Mouse (Mus musculus) hindbrain, embryonic 14.5 days (tissue): ENCODE data around the gene Gyg. TPM values are rescaled to one million over a fixed set of nuclear protein-coding genes. Genes with fewer than 3 reads are reported as not detected.

Experiments
- ATAC-seq: fragments of 200-750 bp; cut with Nextera tagmentation; 2 replicates; pipeline ENCODE4 v1.8.0; 2017; ENCODE audit warnings: moderate number of reproducible peaks, mild to moderate bottlenecking, moderate TSS enrichment, moderate library complexity; ENCODE audit not compliant: low FRiP score
- DNase-seq: peaks from one replicate; pipeline ENCODE4 v3.0.0-alpha.2; 2015; ENCODE audit warnings: low spot score
- H3K27ac ChIP-seq: fragments of 300-500 bp; sonication (generic); 2 replicates; pipeline ENCODE4 v1.5.1; 2014; ENCODE audit warnings: mild to moderate bottlenecking, moderate library complexity
- H3K27me3 ChIP-seq: fragments of 300-500 bp; sonication (generic); 2 replicates; pipeline ENCODE4 v1.6.1; 2014; ENCODE audit warnings: mild to moderate bottlenecking, low read length, mixed read lengths; ENCODE audit not compliant: control insufficient read depth, insufficient read depth
- H3K36me3 ChIP-seq: fragments of 300-500 bp; sonication (generic); replicated peaks from 2 replicates; pipeline ENCODE4 v1.6.1; 2014; ENCODE audit not compliant: control insufficient read depth, insufficient read depth
- H3K4me1 ChIP-seq: fragments of 300-500 bp; sonication (generic); replicated peaks from 2 replicates; pipeline ENCODE4 v1.6.1; 2014; ENCODE audit warnings: antibody characterized with exemption, low read length, mixed read lengths; ENCODE audit not compliant: control insufficient read depth, insufficient read depth
- H3K4me2 ChIP-seq: fragments of 300-500 bp; sonication (generic); replicated peaks from 2 replicates; pipeline ENCODE4 v1.6.1; 2014; ENCODE audit warnings: mild to moderate bottlenecking, moderate library complexity
- H3K4me3 ChIP-seq: fragments of 300-500 bp; sonication (generic); replicated peaks from 2 replicates; pipeline ENCODE4 v1.5.1; 2014; ENCODE audit warnings: mild to moderate bottlenecking, low read length
- H3K9ac ChIP-seq: fragments of 300-500 bp; sonication (generic); 2 replicates; pipeline ENCODE4 v1.6.1; 2014
- H3K9me3 ChIP-seq: fragments of 300-500 bp; sonication (generic); 2 replicates; pipeline ENCODE4 v1.6.1; 2016; ENCODE audit warnings: low read length; ENCODE audit not compliant: control insufficient read depth
- WGBS: fragments of 180-500 bp; shearing (Covaris S2); extraction: QIAGEN DNeasy Blood & Tissue Kit; methylation state at CpG from one replicate; pipeline ENCODE4 v1.1.7; 2014; 5-methylcytosine and 5-hydroxymethylcytosine counted together
- polyA plus RNA-seq: library from polyadenylated mRNA; unstranded; fragments of >200 nt; fragmentation: Nextera tagmentation; extraction: Ambion mirVana; gene quantifications from 2 replicates; pipeline ENCODE4 v1.2.1, GENCODE M21; 2014

Gene Gyg
- polyA plus RNA-seq, 1 experiment from 2014 or later, result 64.9 TPM

DNA sequence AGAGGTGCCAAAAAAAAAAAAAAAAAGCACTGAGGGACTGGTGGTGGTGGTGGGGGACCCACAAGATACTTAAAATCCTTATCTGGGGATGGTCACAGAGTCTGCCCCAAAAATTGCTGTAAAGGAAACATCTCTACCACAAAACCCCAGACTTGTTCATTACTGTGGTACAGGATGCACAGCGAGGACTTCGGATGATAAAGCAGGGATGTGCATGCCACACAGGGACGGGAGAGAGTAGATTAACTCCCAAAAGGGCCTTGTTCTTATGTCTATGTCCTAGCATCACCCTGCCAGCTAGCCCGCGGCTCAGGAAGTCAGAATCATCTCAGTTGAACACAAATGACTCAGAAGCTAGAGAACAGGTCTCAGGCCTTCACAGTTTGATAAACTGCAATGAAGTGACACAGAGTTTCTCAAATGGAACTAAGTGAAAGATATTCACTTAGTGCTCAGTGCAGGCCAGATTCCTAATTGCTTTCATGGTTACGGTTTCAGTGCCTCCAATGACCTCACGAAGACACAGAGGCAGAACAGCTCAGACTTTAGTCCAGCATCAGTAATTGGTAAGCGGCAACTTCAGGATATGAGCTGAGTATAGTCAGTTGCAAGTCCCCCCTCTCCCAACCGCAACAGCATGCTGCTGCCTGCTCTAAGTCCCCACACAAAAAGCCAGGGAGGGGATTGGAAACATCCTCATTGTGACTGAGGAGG lies 18.1 kb downstream of the Gyg start:
- Histone ChIP-seq H3K4me3 (no peak overlapping the region), H3K27me3 (no peaks in the 10 kb centered on the region), H3K9me3 (no peaks in the 10 kb centered on the region), H3K27ac (no peak overlapping the region), H3K4me2 (no peak overlapping the region), H3K9ac (no peak overlapping the region), H3K36me3 (no peaks in the 10 kb centered on the region), H3K4me1 (no peaks in the 10 kb centered on the region)
- DNase-seq (no peak), ATAC-seq (no peak)
- WGBS, result 90% methylated on average over 9 of the region's 9 CpGs

DNA sequence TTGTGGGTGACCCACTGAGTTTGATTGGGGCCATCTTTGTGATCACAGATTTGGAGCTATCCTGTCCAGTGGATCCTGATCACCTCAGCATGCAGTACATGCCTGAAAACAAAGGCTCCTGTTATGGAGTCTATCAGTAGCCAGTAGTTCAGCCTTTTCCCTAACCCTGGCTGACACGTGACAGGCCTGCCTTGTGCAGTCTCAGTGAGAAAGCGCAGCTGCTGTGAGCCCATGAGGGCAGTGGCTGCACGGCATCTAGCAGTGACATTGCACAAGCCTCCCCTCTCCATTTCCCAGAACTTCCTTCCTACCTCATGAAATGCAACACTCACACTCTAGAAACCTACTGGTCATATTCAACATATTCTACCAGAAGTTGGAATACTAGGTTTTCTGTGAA lies 20.6 kb downstream of the Gyg start:
- 84% methylated on average over 3 of the region's 3 CpGs for WGBS
- Histone ChIP-seq H3K4me2 (no peak overlapping the region), H3K9me3 (no peaks in the 10 kb centered on the region), H3K4me3 (no peak overlapping the region), H3K36me3 (no peaks in the 10 kb centered on the region), H3K27me3 (no peaks in the 10 kb centered on the region), H3K9ac (no peak overlapping the region), H3K27ac (no peak overlapping the region), H3K4me1 (no peaks in the 10 kb centered on the region)
- no peak for ATAC-seq
- no peak for DNase-seq

DNA sequence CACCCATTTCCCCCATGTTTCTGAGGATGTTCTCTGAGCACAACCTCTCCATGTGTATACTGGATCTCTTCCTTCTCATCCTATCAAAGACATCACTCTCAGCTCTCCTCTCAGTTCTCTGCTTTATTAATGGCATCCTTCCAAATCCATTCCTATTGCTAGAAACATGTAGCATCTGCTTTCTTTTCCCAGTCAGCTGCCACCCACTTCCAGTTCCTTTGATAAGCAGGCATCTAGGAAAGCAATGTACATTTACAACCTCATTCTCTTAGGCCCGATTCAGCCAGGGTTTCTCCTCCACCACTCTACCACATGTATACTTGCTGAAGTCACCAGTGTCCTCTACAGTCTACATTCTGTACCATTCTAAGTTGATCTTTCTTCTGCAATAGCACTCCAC lies 21.4 kb downstream of the Gyg start:
- Histone ChIP-seq H3K9ac (no peak overlapping the region), H3K4me1 (no peaks in the 10 kb centered on the region), H3K27me3 (no peaks in the 10 kb centered on the region), H3K4me3 (no peak overlapping the region), H3K36me3 (no peaks in the 10 kb centered on the region), H3K27ac (no peak overlapping the region), H3K4me2 (no peak overlapping the region), H3K9me3 (no peaks in the 10 kb centered on the region)
- no peak for DNase-seq
- 92% methylated on average over 1 of the region's 1 CpGs for WGBS
- no peak for ATAC-seq

DNA sequence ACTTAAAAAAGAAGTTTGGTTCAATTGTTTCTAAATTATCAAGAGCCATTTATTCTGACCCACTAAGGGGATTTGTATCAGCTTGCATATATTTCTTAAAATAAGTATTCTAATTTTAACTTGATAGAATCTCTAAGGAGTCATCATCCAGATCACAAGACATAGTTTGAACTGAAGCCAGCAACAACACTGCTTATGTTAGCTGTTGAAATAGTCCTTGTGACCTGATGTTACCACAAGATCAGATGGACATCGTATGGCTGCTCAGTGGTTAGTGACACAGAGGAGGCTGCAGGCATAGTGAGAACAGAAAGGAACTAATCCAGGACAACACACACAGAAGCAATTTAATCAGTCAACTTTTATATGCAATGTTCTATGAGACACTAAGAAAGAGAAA lies 22.4 kb downstream of the Gyg start:
- ATAC-seq (no peak), DNase-seq (no peak)
- WGBS, result 98% methylated on average over 1 of the region's 1 CpGs
- Histone ChIP-seq H3K4me1 (no peaks in the 10 kb centered on the region), H3K4me2 (no peak overlapping the region), H3K9ac (no peak overlapping the region), H3K27ac (no peak overlapping the region), H3K36me3 (no peaks in the 10 kb centered on the region), H3K4me3 (no peak overlapping the region), H3K27me3 (no peaks in the 10 kb centered on the region), H3K9me3 (no peaks in the 10 kb centered on the region)

DNA sequence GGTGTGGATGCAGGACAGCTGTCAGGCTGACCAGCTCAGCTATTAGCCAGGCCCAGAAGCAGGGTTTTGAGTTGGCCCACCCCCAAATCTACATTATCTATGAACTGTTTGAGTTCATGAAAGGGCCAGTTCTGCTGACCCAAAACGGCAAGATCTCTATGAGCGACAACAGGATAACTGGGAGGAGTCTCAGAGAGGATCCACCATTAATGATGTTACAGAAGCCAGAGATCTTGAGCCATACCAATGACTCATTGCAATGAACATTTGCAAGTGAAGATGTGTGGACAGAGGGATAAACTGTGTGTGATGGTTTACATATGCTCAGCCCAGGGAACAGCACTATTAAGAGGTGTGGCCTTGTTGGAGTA lies 23.8 kb downstream of the Gyg start:
- H3K36me3 ChIP-seq, result no peaks in the 10 kb centered on the region
- no peak for DNase-seq
- H3K4me2 ChIP-seq, result no peak overlapping the region
- H3K9me3 ChIP-seq, result no peaks in the 10 kb centered on the region
- H3K4me1 ChIP-seq, result no peaks in the 10 kb centered on the region
- H3K9ac ChIP-seq, result no peak overlapping the region
- no peak overlapping the region for H3K27ac ChIP-seq
- no peaks in the 10 kb centered on the region for H3K27me3 ChIP-seq
- ATAC-seq, result no peak
- 98% methylated on average over 2 of the region's 2 CpGs for WGBS
- no peak overlapping the region for H3K4me3 ChIP-seq

DNA sequence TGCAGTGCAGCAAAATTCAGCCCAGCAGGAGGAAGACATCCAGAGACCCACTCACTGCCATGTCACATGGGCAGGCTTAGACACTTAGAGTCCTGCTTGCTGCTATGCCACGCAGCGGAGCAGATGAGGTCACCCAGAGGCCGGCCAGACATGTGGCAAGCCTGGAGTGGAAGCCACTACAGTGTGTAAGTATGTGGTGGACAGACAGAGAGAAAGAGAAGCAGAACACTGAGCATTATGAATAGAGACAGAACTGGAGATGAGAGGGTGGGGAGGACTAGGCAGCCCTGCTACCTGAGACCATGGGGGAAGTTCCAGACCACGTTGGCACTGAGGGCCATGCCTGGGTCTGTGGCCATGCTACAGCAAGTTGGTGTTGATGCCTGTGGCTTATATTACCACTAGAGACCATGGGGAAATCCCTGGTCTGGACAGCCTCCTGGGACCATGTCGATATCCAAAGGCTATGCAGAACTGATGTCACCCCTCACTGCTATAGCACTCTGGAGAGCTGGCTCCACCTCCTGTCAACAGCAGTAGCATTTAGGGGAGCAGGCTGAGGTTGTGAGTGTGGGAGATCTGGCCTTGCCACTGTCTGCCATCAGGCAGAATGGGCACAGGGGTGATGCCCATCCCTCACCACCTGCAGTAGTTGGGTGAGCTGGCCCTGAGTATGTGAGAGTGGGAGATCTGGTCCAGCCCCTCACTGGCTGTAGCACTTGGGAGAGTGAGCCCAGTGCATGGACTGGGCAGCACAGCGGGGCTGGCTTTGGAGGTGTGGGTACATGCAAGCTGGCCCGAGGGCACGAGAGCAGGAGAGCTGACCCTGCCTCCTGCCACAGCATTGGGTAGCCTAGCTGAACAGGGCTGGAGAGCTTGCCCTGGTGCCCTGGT lies 24.4 kb downstream of the Gyg start:
- 88% methylated on average over 8 of the region's 8 CpGs for WGBS
- Histone ChIP-seq H3K27ac (no peak overlapping the region), H3K27me3 (no peaks in the 10 kb centered on the region), H3K4me1 (no peaks in the 10 kb centered on the region), H3K36me3 (no peaks in the 10 kb centered on the region), H3K4me2 (no peak overlapping the region), H3K9me3 (no peaks in the 10 kb centered on the region), H3K9ac (no peak overlapping the region), H3K4me3 (no peak overlapping the region)
- DNase-seq (no peak), ATAC-seq (0 out of 2 replicates have a peak, but pooled peaks have one; percentile 16)

DNA sequence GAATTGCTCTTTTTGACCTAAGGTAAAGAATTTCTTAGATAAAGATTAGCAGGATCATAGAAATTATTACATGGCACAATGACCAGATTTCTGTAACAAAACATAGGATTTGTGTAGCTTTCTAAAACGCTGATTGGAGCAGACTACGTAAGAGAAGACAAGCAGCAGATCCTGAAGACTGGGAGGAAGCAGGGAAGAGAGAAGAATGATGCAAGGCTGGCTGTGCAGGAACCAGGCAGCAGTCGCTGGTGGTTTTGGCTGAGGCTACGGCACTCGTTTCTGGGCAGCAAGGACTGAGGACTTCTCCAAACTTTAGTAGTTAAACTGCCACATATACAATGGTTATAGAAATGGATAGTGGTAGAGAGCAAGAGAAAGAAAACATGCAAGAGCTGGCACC lies 25.6 kb downstream of the Gyg start:
- Histone ChIP-seq H3K27ac (no peak overlapping the region), H3K27me3 (no peaks in the 10 kb centered on the region), H3K4me1 (no peaks in the 10 kb centered on the region), H3K4me2 (no peak overlapping the region), H3K9me3 (no peaks in the 10 kb centered on the region), H3K4me3 (no peak overlapping the region), H3K9ac (no peak overlapping the region), H3K36me3 (no peaks in the 10 kb centered on the region)
- WGBS, result 94% methylated on average over 5 of the region's 5 CpGs
- ATAC-seq, result no peak
- DNase-seq, result no peak

DNA sequence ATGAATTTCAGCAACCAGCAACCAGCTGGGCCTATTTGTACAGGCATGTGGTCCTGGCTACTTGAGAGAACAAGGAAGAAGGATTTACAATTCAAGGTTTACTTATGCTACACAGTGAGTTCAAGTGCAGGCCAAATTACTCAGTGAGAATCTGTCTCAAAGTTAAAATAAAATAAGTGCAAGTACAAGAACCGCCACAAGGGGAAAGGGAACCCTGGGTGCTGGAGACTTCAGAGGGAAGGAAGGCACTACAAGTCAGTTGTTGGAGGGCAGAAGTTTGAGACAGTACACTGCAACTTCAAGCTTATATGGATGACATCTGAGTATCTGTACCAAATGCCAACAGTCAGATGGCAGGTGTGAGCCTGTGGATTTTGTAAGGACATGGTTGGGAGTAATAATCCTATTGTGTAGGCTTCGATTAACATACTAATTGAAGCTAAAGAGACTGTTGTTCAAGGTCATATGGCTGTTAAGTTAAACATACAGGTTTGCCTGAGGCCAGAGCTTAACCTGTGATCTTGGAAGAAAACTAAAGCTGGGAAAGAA lies 28.0 kb downstream of the Gyg start:
- Histone ChIP-seq H3K36me3 (peaks cover 10% of the 10 kb centered on the region), H3K9me3 (no peaks in the 10 kb centered on the region), H3K4me3 (no peak overlapping the region), H3K4me2 (no peak overlapping the region), H3K27me3 (no peaks in the 10 kb centered on the region), H3K9ac (no peak overlapping the region), H3K27ac (no peak overlapping the region), H3K4me1 (no peaks in the 10 kb centered on the region)
- WGBS, result 74% methylated on average over 2 of the region's 2 CpGs
- no peak for ATAC-seq
- no peak for DNase-seq

DNA sequence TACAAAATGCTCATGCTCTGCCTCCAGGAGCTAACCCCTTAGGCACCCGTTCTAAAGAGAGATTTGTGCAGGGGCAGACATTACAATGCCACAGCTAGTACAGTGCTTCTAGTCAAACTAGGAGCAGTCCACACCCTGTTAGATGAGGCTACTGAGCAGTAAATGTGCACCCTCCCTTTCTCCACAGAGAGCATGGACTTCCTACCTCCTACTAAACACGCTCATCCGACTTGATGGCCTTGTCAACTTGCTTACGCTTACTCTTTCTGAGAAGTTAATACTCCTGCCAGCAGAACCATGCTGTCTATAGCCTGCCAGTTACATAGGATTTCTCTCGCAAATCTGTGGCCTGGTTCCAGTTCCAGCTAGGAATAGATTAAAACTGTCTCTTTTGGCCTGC lies 29.5 kb downstream of the Gyg start:
- WGBS, result 95% methylated on average over 5 of the region's 5 CpGs
- no peaks in the 10 kb centered on the region for H3K9me3 ChIP-seq
- H3K4me2 ChIP-seq, result no peak overlapping the region
- no peak for DNase-seq
- peaks cover 13% of the 10 kb centered on the region for H3K36me3 ChIP-seq
- ATAC-seq, result no peak
- no peaks in the 10 kb centered on the region for H3K4me1 ChIP-seq
- H3K4me3 ChIP-seq, result no peak overlapping the region
- no peaks in the 10 kb centered on the region for H3K27me3 ChIP-seq
- no peak overlapping the region for H3K9ac ChIP-seq
- H3K27ac ChIP-seq, result no peak overlapping the region
